Mouse (Mus musculus) forebrain, embryonic 11.5 days (tissue): ENCODE data around the gene Trmt2b. TPM values are rescaled to one million over a fixed set of nuclear protein-coding genes. Genes with fewer than 3 reads are reported as not detected.

Source experiments
- ATAC-seq: fragments of 200-750 bp; cut with Nextera tagmentation; replicated peaks from 2 replicates; pipeline ENCODE4 v1.8.0; 2017; ENCODE audit warnings: moderate TSS enrichment; ENCODE audit not compliant: low FRiP score
- DNase-seq: peaks from one replicate; pipeline ENCODE4 v3.0.0-alpha.2; 2017; ENCODE audit warnings: low spot score
- H3K27ac ChIP-seq: fragments of 300-500 bp; sonication (generic); 2 replicates; pipeline ENCODE4 v1.5.1; 2014; ENCODE audit warnings: low read depth, low read length
- H3K27me3 ChIP-seq: fragments of 300-500 bp; sonication (generic); 2 replicates; pipeline ENCODE4 v1.6.1; 2014; ENCODE audit warnings: mild to moderate bottlenecking, low read length, mixed read lengths; ENCODE audit not compliant: control insufficient read depth, insufficient read depth
- H3K36me3 ChIP-seq: fragments of 300-500 bp; sonication (generic); 2 replicates; pipeline ENCODE4 v1.6.1; 2014; ENCODE audit warnings: mild to moderate bottlenecking, low read length, moderate library complexity, mixed read lengths; ENCODE audit not compliant: control insufficient read depth, insufficient read depth
- H3K4me1 ChIP-seq: fragments of 300-500 bp; sonication (generic); replicated peaks from 2 replicates; pipeline ENCODE4 v1.6.1; 2014; ENCODE audit warnings: low read length, mixed read lengths; ENCODE audit not compliant: control insufficient read depth, insufficient read depth
- H3K4me2 ChIP-seq: fragments of 300-500 bp; sonication (generic); 2 replicates; pipeline ENCODE4 v1.6.1; 2014; ENCODE audit warnings: low read depth, mild to moderate bottlenecking, low read length, moderate library complexity, mixed read lengths; ENCODE audit not compliant: severe bottlenecking
- H3K4me3 ChIP-seq: fragments of 300-500 bp; sonication (generic); 2 replicates; pipeline ENCODE4 v1.5.1; 2014; ENCODE audit warnings: low read depth, low read length
- H3K9ac ChIP-seq: fragments of 300-500 bp; sonication (generic); 2 replicates; pipeline ENCODE4 v1.6.1; 2014; ENCODE audit warnings: low read length
- H3K9me3 ChIP-seq: fragments of 300-500 bp; sonication (generic); 2 replicates; pipeline ENCODE4 v1.6.1; 2016; ENCODE audit warnings: low read length, mixed read lengths; ENCODE audit not compliant: control insufficient read depth
- WGBS: fragments of 180-500 bp; shearing (Covaris S2); extraction: QIAGEN DNeasy Blood & Tissue Kit; methylation state at CpG from one replicate; pipeline ENCODE4 v1.1.7; 2014; 5-methylcytosine and 5-hydroxymethylcytosine counted together
- polyA plus RNA-seq: library from polyadenylated mRNA; unstranded; fragments of >200 nt; fragmentation: Nextera tagmentation; extraction: Ambion mirVana; gene quantifications from 2 replicates; pipeline ENCODE4 v1.2.1, GENCODE M21; 2014

Trmt2b gene
- polyA plus RNA-seq, 1 experiment from 2014 or later, result 10.2 TPM

GRCm38 (mm10) chrX:134296737-134297136 is 20.0 kb upstream of the Trmt2b start:
- Histone ChIP-seq H3K27ac (no peak overlapping the region), H3K27me3 (peaks cover 10% of the 10 kb centered on the region), H3K9ac (peak overlapping the region; percentile 57; the same call in 1 of the 2 replicates), H3K9me3 (no peaks in the 10 kb centered on the region), H3K4me2 (peak overlapping the region; percentile 53), H3K36me3 (no peaks in the 10 kb centered on the region), H3K4me1 (no peaks in the 10 kb centered on the region), H3K4me3 (peak overlapping the region; percentile 39)
- 25% methylated on average over 7 of the region's 7 CpGs for WGBS
- DNase-seq, result no peak
- no peak; the same call in 1 of the 2 replicates for ATAC-seq

GRCm38 (mm10) chrX:134296301-134296700 is 19.5 kb upstream of the Trmt2b start:
- Histone ChIP-seq H3K4me3 (peak overlapping the region; percentile 39), H3K4me1 (no peaks in the 10 kb centered on the region), H3K9ac (peak overlapping the region; percentile 57), H3K36me3 (no peaks in the 10 kb centered on the region), H3K4me2 (peak overlapping the region; percentile 53), H3K9me3 (no peaks in the 10 kb centered on the region), H3K27ac (no peak overlapping the region), H3K27me3 (peaks cover 10% of the 10 kb centered on the region)
- 25% methylated on average over 9 of the region's 9 CpGs for WGBS
- ATAC-seq (no peak; the same call in 1 of the 2 replicates), DNase-seq (peak; percentile 50)

- 97% methylated on average over 2 of the region's 2 CpGs for WGBS
- H3K4me2 ChIP-seq, result no peak overlapping the region
- no peak overlapping the region for H3K27ac ChIP-seq
- no peaks in the 10 kb centered on the region for H3K9me3 ChIP-seq
- H3K36me3 ChIP-seq, result no peaks in the 10 kb centered on the region
- H3K9ac ChIP-seq, result no peak overlapping the region
- no peak for DNase-seq
- ATAC-seq, result no peak
- no peak overlapping the region for H3K4me3 ChIP-seq
- no peaks in the 10 kb centered on the region for H3K4me1 ChIP-seq
- no peaks in the 10 kb centered on the region; the same call in 1 of the 2 replicates for H3K27me3 ChIP-seq
Observed at GRCm38 (mm10) chrX:134287305-134287704, 10.5 kb upstream of the Trmt2b start.

DNA sequence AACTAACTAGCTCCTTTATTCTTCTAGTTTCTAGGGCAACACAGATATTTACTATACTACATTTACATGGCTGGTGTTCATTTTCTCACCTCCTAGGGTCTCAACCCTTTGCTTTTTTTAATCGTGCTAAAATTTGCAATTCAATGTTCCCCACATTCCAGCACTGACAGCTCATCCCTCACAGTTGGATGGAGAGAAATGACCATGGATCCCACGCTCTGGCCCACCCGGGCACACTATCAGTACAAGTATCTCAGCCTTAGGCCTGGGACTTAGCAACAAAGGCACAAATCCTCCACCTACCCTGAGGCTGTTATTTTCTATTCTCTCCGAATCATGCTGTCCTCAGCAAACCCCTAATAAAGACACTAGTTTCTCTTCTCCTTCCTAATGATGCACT is 9.0 kb upstream of the Trmt2b start:
- WGBS, result 49% methylated on average over 4 of the region's 4 CpGs
- H3K4me1 ChIP-seq, result no peaks in the 10 kb centered on the region
- no peak overlapping the region for H3K9ac ChIP-seq
- no peaks in the 10 kb centered on the region for H3K9me3 ChIP-seq
- H3K4me2 ChIP-seq, result no peak overlapping the region
- peak; percentile 90 for ATAC-seq
- peak; percentile 53 for DNase-seq
- H3K27me3 ChIP-seq, result no peaks in the 10 kb centered on the region; the same call in 1 of the 2 replicates
- no peaks in the 10 kb centered on the region for H3K36me3 ChIP-seq
- H3K4me3 ChIP-seq, result no peak overlapping the region
- H3K27ac ChIP-seq, result no peak overlapping the region

- H3K9ac ChIP-seq, result no peak overlapping the region
- H3K4me3 ChIP-seq, result no peak overlapping the region
- 94% methylated on average over 2 of the region's 2 CpGs for WGBS
- no peaks in the 10 kb centered on the region for H3K36me3 ChIP-seq
- no peak overlapping the region for H3K4me2 ChIP-seq
- H3K4me1 ChIP-seq, result no peaks in the 10 kb centered on the region
- ATAC-seq (no peak), DNase-seq (no peak)
- no peak overlapping the region for H3K27ac ChIP-seq
- no peaks in the 10 kb centered on the region; the same call in 1 of the 2 replicates for H3K27me3 ChIP-seq
- no peaks in the 10 kb centered on the region for H3K9me3 ChIP-seq
Observed at GRCm38 (mm10) chrX:134285102-134285501, 8.3 kb upstream of the Trmt2b start.

DNA sequence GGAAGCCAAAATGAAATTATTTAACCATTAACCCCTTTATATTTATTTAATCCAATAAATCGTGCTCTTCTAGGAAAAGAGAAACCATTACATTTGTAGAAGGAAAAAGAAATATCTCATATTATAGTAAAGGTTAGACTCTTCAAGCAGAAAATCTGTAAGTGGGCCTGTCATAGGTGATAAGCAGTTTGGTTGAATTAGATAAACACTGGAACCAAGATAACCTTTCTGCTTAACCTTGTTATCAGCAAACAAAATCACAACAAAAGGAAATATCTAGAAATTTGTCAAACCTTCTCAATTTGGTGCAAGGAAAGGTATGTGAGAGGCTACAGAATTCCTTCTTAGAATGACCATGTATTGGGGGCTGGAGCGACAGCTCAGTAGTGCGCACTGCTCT is 3.7 kb upstream of the Trmt2b start:
- H3K9me3 ChIP-seq, result no peaks in the 10 kb centered on the region
- ATAC-seq (no peak), DNase-seq (no peak)
- H3K27me3 ChIP-seq, result no peaks in the 10 kb centered on the region; the same call in 1 of the 2 replicates
- 92% methylated on average over 3 of the region's 3 CpGs for WGBS
- no peak overlapping the region for H3K4me3 ChIP-seq
- H3K4me1 ChIP-seq, result no peaks in the 10 kb centered on the region
- H3K4me2 ChIP-seq, result no peak overlapping the region
- H3K36me3 ChIP-seq, result no peaks in the 10 kb centered on the region
- H3K27ac ChIP-seq, result no peak overlapping the region
- H3K9ac ChIP-seq, result no peak overlapping the region

DNA sequence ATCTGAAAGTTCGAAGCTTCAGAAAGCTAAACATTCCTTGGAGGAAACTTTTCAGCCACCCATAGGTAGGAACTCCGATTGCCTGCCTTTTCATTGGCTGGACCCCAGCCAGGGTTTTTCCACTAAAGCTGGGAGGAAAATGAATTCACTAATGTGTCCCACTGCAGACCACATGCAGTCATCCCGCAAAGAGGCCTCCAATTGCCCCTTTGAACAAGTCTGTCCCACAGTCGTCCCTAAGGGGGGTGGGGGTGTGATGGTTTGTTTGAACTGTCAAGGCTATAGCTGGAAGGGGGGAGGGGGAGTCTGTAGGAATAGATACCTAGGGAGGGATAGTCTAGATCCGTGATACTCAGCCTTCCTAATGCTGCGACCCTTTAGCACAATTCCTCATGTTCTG is 1.1 kb downstream of the Trmt2b start:
- H3K9me3 ChIP-seq, result no peaks in the 10 kb centered on the region
- no peaks in the 10 kb centered on the region; the same call in 1 of the 2 replicates for H3K27me3 ChIP-seq
- DNase-seq, result no peak
- WGBS, result 20% methylated on average over 6 of the region's 6 CpGs
- no peak overlapping the region for H3K27ac ChIP-seq
- no peak overlapping the region for H3K4me2 ChIP-seq
- H3K4me3 ChIP-seq, result no peak overlapping the region
- ATAC-seq, result peak; percentile 62
- no peaks in the 10 kb centered on the region for H3K4me1 ChIP-seq
- no peaks in the 10 kb centered on the region for H3K36me3 ChIP-seq
- no peak overlapping the region for H3K9ac ChIP-seq

- Histone ChIP-seq H3K27me3 (no peaks in the 10 kb centered on the region; the same call in 1 of the 2 replicates), H3K4me2 (no peak overlapping the region), H3K9ac (no peak overlapping the region), H3K36me3 (no peaks in the 10 kb centered on the region), H3K27ac (no peak overlapping the region), H3K4me1 (no peaks in the 10 kb centered on the region), H3K4me3 (no peak overlapping the region), H3K9me3 (no peaks in the 10 kb centered on the region)
- DNase-seq (no peak), ATAC-seq (no peak)
- 80% methylated on average over 11 of the region's 11 CpGs for WGBS
Observed at GRCm38 (mm10) chrX:134262129-134262528, 14.7 kb downstream of the Trmt2b start.

DNA sequence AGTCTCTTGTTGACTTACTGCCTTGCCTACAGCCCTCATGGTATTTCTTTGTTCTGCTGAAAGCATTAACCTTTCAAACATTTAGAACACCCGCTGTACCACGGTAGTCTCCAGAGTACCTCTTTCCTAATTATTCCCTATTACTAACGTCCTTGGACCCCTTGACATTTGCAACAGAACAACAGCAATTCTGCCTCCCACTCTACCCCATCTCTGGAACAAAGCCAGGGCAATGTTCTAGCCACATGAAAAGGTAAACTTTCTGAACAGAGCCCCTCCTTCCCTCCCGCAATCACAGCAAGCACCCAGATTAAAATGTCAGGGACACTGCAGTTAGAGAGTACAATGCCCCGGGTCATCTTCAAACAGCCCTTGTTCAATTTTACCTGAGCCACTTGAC is 15.6 kb downstream of the Trmt2b start:
- H3K27ac ChIP-seq, result no peak overlapping the region
- no peak overlapping the region for H3K4me3 ChIP-seq
- no peaks in the 10 kb centered on the region; the same call in 1 of the 2 replicates for H3K27me3 ChIP-seq
- no peaks in the 10 kb centered on the region for H3K36me3 ChIP-seq
- 61% methylated on average over 5 of the region's 5 CpGs for WGBS
- ATAC-seq (no peak), DNase-seq (no peak)
- no peak overlapping the region for H3K4me2 ChIP-seq
- no peaks in the 10 kb centered on the region for H3K9me3 ChIP-seq
- no peak overlapping the region for H3K9ac ChIP-seq
- no peaks in the 10 kb centered on the region for H3K4me1 ChIP-seq
